Mouse (Mus musculus): ENCODE results near the gene H2al3.

H2al3 gene

DNA sequence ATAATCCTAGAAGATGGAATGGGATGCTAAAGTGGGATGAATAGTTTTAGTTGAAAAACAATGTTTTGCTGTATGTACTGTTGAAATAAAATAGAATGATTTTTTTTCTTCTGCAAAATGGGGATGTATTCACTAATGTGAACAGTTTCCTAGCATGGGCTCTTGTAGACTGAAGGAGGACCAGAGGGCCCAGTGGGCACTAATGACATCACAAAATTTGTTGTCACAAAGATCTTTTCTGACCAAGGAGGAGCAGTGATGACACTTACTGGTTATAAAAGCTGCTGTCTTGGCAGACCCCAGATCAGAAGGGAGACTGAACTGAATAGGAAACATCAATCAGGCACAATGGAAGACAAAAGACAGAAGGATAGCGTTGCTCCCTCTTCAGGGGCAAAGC lies at the start of gene H2al3:
Gene H2al3, plus strand, starts transcription at position 301 of the 400 bp plus-strand sequence.
- in situ Hi-C loops (cut with MboI; ENCODE audit: low sequenced_read_pairs), result no loop called here

DNA sequence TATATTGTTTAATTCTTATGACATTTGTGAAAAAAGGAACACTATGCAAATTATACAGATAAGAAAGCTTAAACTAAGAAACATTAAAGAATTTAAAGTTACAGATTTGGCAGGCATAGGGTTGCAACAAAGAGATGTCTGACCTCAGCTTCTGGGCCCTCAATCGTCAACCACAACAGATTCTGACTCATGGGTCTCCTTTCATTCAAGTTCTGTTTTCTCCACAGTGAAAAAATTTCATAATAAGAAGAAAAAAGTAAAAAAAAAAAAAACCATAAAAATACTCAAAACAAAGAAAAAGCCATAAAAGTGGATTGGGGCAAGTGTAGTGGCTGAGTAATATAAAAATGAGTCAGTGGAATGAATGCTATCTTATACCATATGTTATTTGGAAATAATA lies 39.4 kb upstream of the H2al3 start:
- in situ Hi-C loops (cut with MboI; ENCODE audit: low sequenced_read_pairs), result no loop called here

DNA sequence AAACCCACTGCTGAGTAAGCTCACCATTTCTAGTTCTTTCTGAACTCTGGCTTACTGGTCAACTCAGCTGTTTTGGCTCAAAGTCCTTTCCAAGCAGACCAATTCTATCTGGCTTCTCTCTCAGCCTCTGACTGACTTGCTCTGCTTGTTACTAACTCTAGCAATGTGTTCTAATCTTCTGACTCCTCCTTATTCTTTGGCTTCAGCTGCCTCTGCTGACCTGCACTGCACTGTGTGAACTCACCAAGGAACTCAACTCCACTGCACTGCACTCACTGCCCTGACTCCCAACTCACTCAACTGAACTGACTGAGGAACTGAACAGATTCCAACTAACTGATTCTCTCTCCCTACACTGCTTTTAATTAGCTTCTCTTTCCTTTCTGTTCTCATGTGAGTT lies 37.0 kb upstream of the H2al3 start:
- in situ Hi-C loops (cut with MboI; ENCODE audit: low sequenced_read_pairs), result no loop called here

DNA sequence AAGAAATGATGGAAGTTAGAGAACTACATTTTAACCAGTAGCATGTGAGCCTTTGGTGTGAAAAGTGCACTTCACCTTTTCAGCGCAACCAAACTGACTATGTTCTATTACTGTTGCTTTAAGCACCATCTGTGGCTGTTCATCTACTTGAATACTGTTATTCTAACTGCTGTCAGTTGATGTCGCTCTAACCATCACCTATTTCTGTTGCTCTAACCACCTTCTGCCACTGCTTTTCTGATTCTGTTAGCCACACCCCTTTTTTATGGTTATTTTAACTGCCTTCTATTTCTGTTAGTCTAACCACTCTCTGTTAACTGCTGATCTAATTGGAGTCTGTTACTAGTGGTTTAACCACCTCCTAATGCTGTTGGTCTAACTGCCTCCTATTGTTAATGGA lies 14.7 kb upstream of the H2al3 start:
- in situ Hi-C loops (cut with MboI; ENCODE audit: low sequenced_read_pairs), result no loop called here

DNA sequence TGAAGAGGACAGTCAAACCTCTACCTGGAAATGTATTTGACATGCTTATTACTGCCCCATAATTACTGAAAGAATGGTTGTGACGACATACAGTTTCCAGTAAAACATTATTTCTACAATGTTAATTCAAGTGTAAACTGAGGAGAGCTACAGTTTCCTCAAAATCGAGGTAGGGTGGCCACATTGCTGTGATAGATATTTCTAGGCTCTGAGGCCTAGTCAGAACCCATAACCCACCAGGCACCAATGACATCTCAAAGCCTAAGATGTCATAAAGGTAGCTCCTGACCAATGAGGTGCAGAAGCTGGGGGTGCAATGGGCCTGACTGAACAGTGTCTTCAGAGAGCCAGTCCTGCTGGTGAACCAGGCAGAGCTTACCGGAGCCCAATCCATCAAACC lies 2.9 kb upstream of the H2al3 start, which contains the start of gene Hypm:
Gene Hypm, plus strand, starts transcription at position 301 of the 400 bp plus-strand sequence.
- in situ Hi-C loops (cut with MboI; ENCODE audit: low sequenced_read_pairs), result no loop called here

DNA sequence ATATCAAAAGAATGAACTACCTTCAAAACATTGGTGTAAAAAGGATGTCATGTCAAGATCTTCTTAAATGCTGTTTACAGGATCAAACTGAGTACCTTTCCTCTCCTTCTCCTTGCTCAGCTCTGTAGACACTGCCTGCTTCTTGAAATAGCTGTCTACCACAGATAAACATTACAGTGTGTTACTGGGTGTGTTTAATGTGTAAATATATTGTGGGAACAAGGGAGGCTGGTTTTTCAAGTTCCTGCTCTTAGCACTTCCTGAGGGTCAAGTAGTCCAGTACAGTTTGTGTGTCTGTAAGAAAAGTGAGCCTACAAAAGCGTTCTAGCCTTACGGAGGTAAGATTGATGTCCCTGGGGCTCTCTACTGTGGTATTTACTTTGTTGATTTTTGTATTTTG lies 12.4 kb downstream of the H2al3 start:
- in situ Hi-C loops (cut with MboI; ENCODE audit: low sequenced_read_pairs), result no loop called here

DNA sequence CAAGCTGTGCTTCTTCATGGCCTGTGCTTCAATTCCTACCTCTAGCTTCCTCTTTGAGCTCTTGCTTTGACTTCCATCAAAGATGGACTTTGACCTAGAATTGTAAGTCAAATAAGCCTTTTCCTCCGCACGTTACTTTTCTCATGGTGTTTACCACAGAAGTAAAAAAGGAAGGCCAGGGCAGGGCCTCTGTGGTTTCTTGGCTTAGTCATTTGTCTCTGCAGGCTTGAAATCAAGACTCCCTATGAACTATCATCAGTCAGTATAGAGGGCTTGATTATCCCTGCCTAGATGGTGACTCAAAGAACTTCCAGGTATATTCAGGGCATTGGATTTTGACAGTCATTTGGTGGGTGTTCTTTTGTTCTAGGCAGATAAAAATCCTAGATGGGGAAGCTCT lies 26.0 kb downstream of the H2al3 start:
- in situ Hi-C loops (cut with MboI; ENCODE audit: low sequenced_read_pairs), result no loop called here

DNA sequence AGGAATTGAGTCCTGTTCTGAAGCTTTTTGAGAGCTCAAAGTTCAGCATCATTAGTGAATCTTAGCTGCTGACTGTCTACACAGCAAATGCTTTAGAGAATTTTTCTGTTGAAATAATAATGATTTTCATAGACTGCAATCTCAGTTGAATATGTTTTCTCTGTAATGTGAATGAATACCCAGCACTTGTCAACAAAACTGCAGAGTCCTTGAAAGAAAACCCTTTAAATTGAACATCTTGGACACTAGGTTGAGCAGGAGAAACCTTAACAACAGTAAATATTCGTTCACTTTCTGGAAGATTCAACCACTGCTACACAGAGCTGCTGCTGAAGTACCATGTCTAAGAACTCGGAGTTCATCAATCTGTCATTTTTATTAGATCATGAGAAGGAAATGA lies 35.8 kb downstream of the H2al3 start, which contains the start of gene Sytl5:
Gene Sytl5, plus strand, starts transcription at position 301 of the 400 bp plus-strand sequence.
- in situ Hi-C loops (cut with MboI; ENCODE audit: low sequenced_read_pairs), result no loop called here

Measured in CH12F3 (cell line).